Mouse (Mus musculus): ENCODE data around the gene Olfr1454. TPM values are rescaled to one million over a fixed set of nuclear protein-coding genes. Genes with fewer than 3 reads are reported as not detected.

Olfr1454 gene
- not detected for polyA plus RNA-seq (2014; fragmentation: Illumina TruSeq; extraction: RNeasy Lipid Tissue Mini Kit (QIAGEN cat#74804); ENCODE audit: low replicate concordance)

GRCm38 (mm10) chr19:13060310-13060709 lies at the start of gene Olfr1454:
Gene Olfr1454 (plus strand): TSS chr19:13060610.

GRCm38 (mm10) chr19:13028227-13028626 lies 32.2 kb upstream of the Olfr1454 start, which contains the start of gene Olfr1453:
Gene Olfr1453 (minus strand): TSS chr19:13028327.

GRCm38 (mm10) chr19:13097791-13098190 lies 37.4 kb downstream of the Olfr1454 start, which contains the start of gene Olfr1457:
Gene Olfr1457 (minus strand): TSS chr19:13097891.

GRCm38 (mm10) chr19:13106675-13107074 lies 46.3 kb downstream of the Olfr1454 start, which contains the start of gene Olfr1458:
Gene Olfr1458 (minus strand): TSS chr19:13106775.

Other genes with a start within 250 kb of the Olfr1454 start
- not detected for gene Gm5244, start 213.9 kb upstream of the Olfr1454 start, polyA plus RNA-seq (2014; fragmentation: Illumina TruSeq; extraction: RNeasy Lipid Tissue Mini Kit (QIAGEN cat#74804); ENCODE audit: low replicate concordance)
- gene Olfr1444, start 203.3 kb upstream of the Olfr1454 start, polyA plus RNA-seq (2014; fragmentation: Illumina TruSeq; extraction: RNeasy Lipid Tissue Mini Kit (QIAGEN cat#74804); ENCODE audit: low replicate concordance) = not detected
- not detected for gene Olfr1445, start 176.8 kb upstream of the Olfr1454 start, polyA plus RNA-seq (2014; fragmentation: Illumina TruSeq; extraction: RNeasy Lipid Tissue Mini Kit (QIAGEN cat#74804); ENCODE audit: low replicate concordance)
- not detected for gene Olfr1446, start 167.1 kb upstream of the Olfr1454 start, polyA plus RNA-seq (2014; fragmentation: Illumina TruSeq; extraction: RNeasy Lipid Tissue Mini Kit (QIAGEN cat#74804); ENCODE audit: low replicate concordance)
- gene Olfr1447, start 156.9 kb upstream of the Olfr1454 start, polyA plus RNA-seq (2014; fragmentation: Illumina TruSeq; extraction: RNeasy Lipid Tissue Mini Kit (QIAGEN cat#74804); ENCODE audit: low replicate concordance) = not detected
- gene Olfr1448, start 136.2 kb upstream of the Olfr1454 start, polyA plus RNA-seq (2014; fragmentation: Illumina TruSeq; extraction: RNeasy Lipid Tissue Mini Kit (QIAGEN cat#74804); ENCODE audit: low replicate concordance) = not detected
- not detected for gene Olfr1449, start 129.8 kb upstream of the Olfr1454 start, polyA plus RNA-seq (2014; fragmentation: Illumina TruSeq; extraction: RNeasy Lipid Tissue Mini Kit (QIAGEN cat#74804); ENCODE audit: low replicate concordance)
- gene Olfr1450, start 110.4 kb upstream of the Olfr1454 start, polyA plus RNA-seq (2014; fragmentation: Illumina TruSeq; extraction: RNeasy Lipid Tissue Mini Kit (QIAGEN cat#74804); ENCODE audit: low replicate concordance) = not detected
- gene Olfr1451, start 65.6 kb upstream of the Olfr1454 start, polyA plus RNA-seq (2014; fragmentation: Illumina TruSeq; extraction: RNeasy Lipid Tissue Mini Kit (QIAGEN cat#74804); ENCODE audit: low replicate concordance) = not detected
- gene Olfr1453, start 32.3 kb upstream of the Olfr1454 start, polyA plus RNA-seq (2014; fragmentation: Illumina TruSeq; extraction: RNeasy Lipid Tissue Mini Kit (QIAGEN cat#74804); ENCODE audit: low replicate concordance) = not detected
- not detected for gene Olfr1457, start 37.3 kb downstream of the Olfr1454 start, polyA plus RNA-seq (2014; fragmentation: Illumina TruSeq; extraction: RNeasy Lipid Tissue Mini Kit (QIAGEN cat#74804); ENCODE audit: low replicate concordance)
- gene Olfr1458, start 46.2 kb downstream of the Olfr1454 start, polyA plus RNA-seq (2014; fragmentation: Illumina TruSeq; extraction: RNeasy Lipid Tissue Mini Kit (QIAGEN cat#74804); ENCODE audit: low replicate concordance) = not detected
- gene Olfr1459, start 88.9 kb downstream of the Olfr1454 start, polyA plus RNA-seq (2014; fragmentation: Illumina TruSeq; extraction: RNeasy Lipid Tissue Mini Kit (QIAGEN cat#74804); ENCODE audit: low replicate concordance) = not detected
- not detected for gene Olfr1461, start 102.4 kb downstream of the Olfr1454 start, polyA plus RNA-seq (2014; fragmentation: Illumina TruSeq; extraction: RNeasy Lipid Tissue Mini Kit (QIAGEN cat#74804); ENCODE audit: low replicate concordance)
- gene Olfr1462, start 125.1 kb downstream of the Olfr1454 start, polyA plus RNA-seq (2014; fragmentation: Illumina TruSeq; extraction: RNeasy Lipid Tissue Mini Kit (QIAGEN cat#74804); ENCODE audit: low replicate concordance) = not detected
- not detected for gene Olfr1463, start 170.7 kb downstream of the Olfr1454 start, polyA plus RNA-seq (2014; fragmentation: Illumina TruSeq; extraction: RNeasy Lipid Tissue Mini Kit (QIAGEN cat#74804); ENCODE audit: low replicate concordance)